Mouse (Mus musculus): ENCODE results near the gene Magi2. TPM values are rescaled to one million over a fixed set of nuclear protein-coding genes. Genes with fewer than 3 reads are reported as not detected.
A peak's percentile ranks its signal among the peaks of the same experiment; 100 is the strongest.

The Magi2 gene
- polyA plus RNA-seq, 1 experiment from 2014 or later, result 3.3 TPM

GRCm38 (mm10) chr5:19803052-19803769, 576.4 kb downstream of the Magi2 start:
- Histone ChIP-seq H3K27me3 (ENCODE audit: low read depth, poor library complexity, severe bottlenecking) (no peaks in the 10 kb centered on the region), H3K9me3 (replicated peaks) (no peaks in the 10 kb centered on the region), H3K36me3 (no peaks in the 10 kb centered on the region), H3K27ac (no peak overlapping the region), H3K4me1 (no peaks in the 10 kb centered on the region), H3K4me3 (no peak overlapping the region)
- no peak for DNase-seq (ENCODE audit: low spot score)
- 89% methylated on average over 5 of the region's 5 CpGs for whole genome bisulfite sequencing

GRCm38 (mm10) chr5:19822502-19822901, 595.7 kb downstream of the Magi2 start:
- H3K4me1 ChIP-seq, result no peaks in the 10 kb centered on the region
- no peak overlapping the region for H3K4me3 ChIP-seq
- H3K27ac ChIP-seq, result no peak overlapping the region
- no peaks in the 10 kb centered on the region for H3K9me3 ChIP-seq (replicated peaks)
- WGBS, result 98% methylated on average over 2 of the region's 2 CpGs
- no peaks in the 10 kb centered on the region for H3K27me3 ChIP-seq (ENCODE audit: low read depth, poor library complexity, severe bottlenecking)
- H3K36me3 ChIP-seq, result no peaks in the 10 kb centered on the region
- no peak for DNase-seq (ENCODE audit: low spot score)

- H3K36me3 ChIP-seq, result no peaks in the 10 kb centered on the region
- no peak overlapping the region for H3K4me3 ChIP-seq
- no peaks in the 10 kb centered on the region for H3K4me1 ChIP-seq
- no peaks in the 10 kb centered on the region for H3K9me3 ChIP-seq (replicated peaks)
- no peak for DNase-seq (ENCODE audit: low spot score)
- 75% methylated on average over 2 of the region's 2 CpGs for WGBS
- no peak overlapping the region for H3K27ac ChIP-seq
- no peaks in the 10 kb centered on the region for H3K27me3 ChIP-seq (ENCODE audit: low read depth, poor library complexity, severe bottlenecking)
Measured at GRCm38 (mm10) chr5:19825943-19826342, 599.1 kb downstream of the Magi2 start.

GRCm38 (mm10) chr5:19829341-19829740, 602.5 kb downstream of the Magi2 start:
- H3K4me3 ChIP-seq, result no peak overlapping the region
- H3K36me3 ChIP-seq, result no peaks in the 10 kb centered on the region
- H3K27ac ChIP-seq, result no peak overlapping the region
- H3K4me1 ChIP-seq, result no peaks in the 10 kb centered on the region
- WGBS, result 92% methylated on average over 2 of the region's 2 CpGs
- no peaks in the 10 kb centered on the region for H3K27me3 ChIP-seq (ENCODE audit: low read depth, poor library complexity, severe bottlenecking)
- H3K9me3 ChIP-seq (replicated peaks), result no peaks in the 10 kb centered on the region
- no peak for DNase-seq (ENCODE audit: low spot score)

- Histone ChIP-seq H3K9me3 (replicated peaks) (no peaks in the 10 kb centered on the region), H3K4me3 (no peak overlapping the region), H3K4me1 (no peaks in the 10 kb centered on the region), H3K36me3 (no peaks in the 10 kb centered on the region), H3K27me3 (ENCODE audit: low read depth, poor library complexity, severe bottlenecking) (no peaks in the 10 kb centered on the region), H3K27ac (no peak overlapping the region)
- DNase-seq (ENCODE audit: low spot score), result no peak
- WGBS, result 85% methylated on average over 2 of the region's 2 CpGs
Measured at GRCm38 (mm10) chr5:19862854-19863253, 636.0 kb downstream of the Magi2 start.

- 92% methylated on average over 4 of the region's 4 CpGs for WGBS
- H3K36me3 ChIP-seq, result no peaks in the 10 kb centered on the region
- no peak overlapping the region for H3K4me3 ChIP-seq
Measured at GRCm38 (mm10) chr5:19870406-19870805, 643.6 kb downstream of the Magi2 start.

GRCm38 (mm10) chr5:19891693-19892092, 664.9 kb downstream of the Magi2 start:
- Histone ChIP-seq H3K4me3 (no peak overlapping the region), H3K27me3 (ENCODE audit: low read depth, poor library complexity, severe bottlenecking) (no peaks in the 10 kb centered on the region), H3K4me1 (no peaks in the 10 kb centered on the region), H3K27ac (no peak overlapping the region), H3K36me3 (no peaks in the 10 kb centered on the region), H3K9me3 (replicated peaks) (no peaks in the 10 kb centered on the region)
- DNase-seq (ENCODE audit: low spot score), result no peak
- WGBS, result 87% methylated on average over 3 of the region's 3 CpGs

More at GRCm38 (mm10) chr5:19870406-19870805, 643.6 kb downstream of the Magi2 start:
- DNase-seq (ENCODE audit: low spot score), result no peak
- Histone ChIP-seq H3K9me3 (replicated peaks) (no peaks in the 10 kb centered on the region), H3K27ac (no peak overlapping the region), H3K27me3 (ENCODE audit: low read depth, poor library complexity, severe bottlenecking) (no peaks in the 10 kb centered on the region), H3K4me1 (no peaks in the 10 kb centered on the region)

GRCm38 (mm10) chr5:19895893-19896292, 669.1 kb downstream of the Magi2 start:
- DNase-seq (ENCODE audit: low spot score), result no peak
- no peak overlapping the region for H3K27ac ChIP-seq
- H3K4me1 ChIP-seq, result no peaks in the 10 kb centered on the region
- no peaks in the 10 kb centered on the region for H3K36me3 ChIP-seq
- 86% methylated on average over 6 of the region's 6 CpGs for WGBS
- H3K4me3 ChIP-seq, result no peak overlapping the region
- H3K27me3 ChIP-seq (ENCODE audit: low read depth, poor library complexity, severe bottlenecking), result no peaks in the 10 kb centered on the region
- H3K9me3 ChIP-seq (replicated peaks), result no peaks in the 10 kb centered on the region

- Histone ChIP-seq H3K9me3 (replicated peaks) (no peaks in the 10 kb centered on the region), H3K36me3 (no peaks in the 10 kb centered on the region), H3K4me3 (no peak overlapping the region), H3K27me3 (ENCODE audit: low read depth, poor library complexity, severe bottlenecking) (peaks cover 6% of the 10 kb centered on the region), H3K27ac (no peak overlapping the region), H3K4me1 (no peaks in the 10 kb centered on the region)
- WGBS, result 83% methylated on average over 8 of the region's 8 CpGs
- DNase-seq (ENCODE audit: low spot score), result no peak
Measured at GRCm38 (mm10) chr5:19901625-19902024, 674.8 kb downstream of the Magi2 start.

- H3K9me3 ChIP-seq (replicated peaks), result no peaks in the 10 kb centered on the region
- peaks cover 41% of the 10 kb centered on the region for H3K27me3 ChIP-seq (ENCODE audit: low read depth, poor library complexity, severe bottlenecking)
- DNase-seq (ENCODE audit: low spot score), result no peak
- H3K4me1 ChIP-seq, result peaks cover 20% of the 10 kb centered on the region
- H3K4me3 ChIP-seq, result no peak overlapping the region
- no peak overlapping the region for H3K27ac ChIP-seq
- WGBS, result 72% methylated on average over 4 of the region's 4 CpGs
- H3K36me3 ChIP-seq, result no peaks in the 10 kb centered on the region
Measured at GRCm38 (mm10) chr5:19906636-19907035, 679.8 kb downstream of the Magi2 start.

- DNase-seq (ENCODE audit: low spot score), result no peak
- peaks cover 20% of the 10 kb centered on the region for H3K4me1 ChIP-seq
- 0 out of 2 replicates have a peak overlapping the region, but pooled peaks have one; percentile 11 for H3K27ac ChIP-seq
- peaks cover 41% of the 10 kb centered on the region for H3K27me3 ChIP-seq (ENCODE audit: low read depth, poor library complexity, severe bottlenecking)
- H3K36me3 ChIP-seq, result no peaks in the 10 kb centered on the region
- H3K4me3 ChIP-seq, result peak overlapping the region; percentile 46
- 4% methylated on average over 12 of the region's 12 CpGs for WGBS
- H3K9me3 ChIP-seq (replicated peaks), result no peaks in the 10 kb centered on the region
Measured at GRCm38 (mm10) chr5:19907381-19907982, 680.6 kb downstream of the Magi2 start.

GRCm38 (mm10) chr5:19907983-19908705, 681.3 kb downstream of the Magi2 start:
- Histone ChIP-seq H3K27ac (0 out of 2 replicates have a peak overlapping the region, but pooled peaks have one; percentile 11), H3K27me3 (ENCODE audit: low read depth, poor library complexity, severe bottlenecking) (peaks cover 41% of the 10 kb centered on the region), H3K36me3 (no peaks in the 10 kb centered on the region), H3K4me3 (peak overlapping the region; percentile 46), H3K4me1 (peaks cover 20% of the 10 kb centered on the region), H3K9me3 (replicated peaks) (no peaks in the 10 kb centered on the region)
- WGBS, result 8% methylated on average over 16 of the region's 16 CpGs
- peak; percentile 55 for DNase-seq (ENCODE audit: low spot score)

GRCm38 (mm10) chr5:19908706-19909060, 681.8 kb downstream of the Magi2 start:
- DNase-seq (ENCODE audit: low spot score), result no peak
- no peak overlapping the region for H3K27ac ChIP-seq
- H3K9me3 ChIP-seq (replicated peaks), result no peaks in the 10 kb centered on the region
- peaks cover 20% of the 10 kb centered on the region for H3K4me1 ChIP-seq
- no peaks in the 10 kb centered on the region for H3K36me3 ChIP-seq
- peaks cover 41% of the 10 kb centered on the region for H3K27me3 ChIP-seq (ENCODE audit: low read depth, poor library complexity, severe bottlenecking)
- H3K4me3 ChIP-seq, result peak overlapping the region; percentile 46
- 6% methylated on average over 5 of the region's 5 CpGs for WGBS
